Mouse (Mus musculus): ENCODE measurements around the gene Ear1.
"Not testable (repeated sequence)": the region's sequence is repeated elsewhere in the genome, so short reads cannot be mapped to it uniquely, and the experiment has no call there.

DNA sequence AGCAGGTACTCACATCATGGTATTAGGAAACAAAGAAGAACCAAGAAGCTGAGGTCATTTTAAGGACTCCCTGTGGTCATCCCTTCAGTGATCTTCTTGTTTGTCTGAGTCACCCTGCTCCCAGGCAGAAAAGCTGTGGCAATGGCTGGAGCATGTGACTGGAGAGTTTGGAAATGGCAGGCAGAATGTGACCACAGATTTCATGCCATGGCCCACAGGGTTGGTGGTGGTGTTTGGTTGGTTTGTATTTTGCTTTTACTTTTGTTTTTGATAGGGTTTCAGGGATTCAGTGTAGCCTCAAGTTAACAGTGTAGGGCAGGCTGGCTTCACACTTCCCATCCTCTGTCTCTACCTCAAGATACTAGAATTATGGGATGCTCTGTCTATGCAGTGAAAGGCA, 42.9 kb upstream of the Ear1 start:
- TF ChIP-seq CTCF (IDR thresholded peaks at IDR 0.05; ENCODE audit: control insufficient read depth, insufficient read depth, low read length); POLR2A (IDR thresholded peaks at IDR 0.05; ENCODE audit: borderline replicate concordance, control insufficient read depth, low read depth, low read length): not testable (repeated sequence)

Measured in bone marrow, adult 2 months (tissue).